Mouse (Mus musculus) forebrain, embryonic 14.5 days (tissue): Measurements from ENCODE around the gene Tmem170b. TPM values are rescaled to one million over a fixed set of nuclear protein-coding genes. Genes with fewer than 3 reads are reported as not detected.
"Not testable (repeated sequence)": the region's sequence is repeated elsewhere in the genome, so short reads cannot be mapped to it uniquely, and the experiment has no call there.

Source experiments
- ATAC-seq: fragments of 200-750 bp; cut with Nextera tagmentation; 2 replicates; pipeline ENCODE4 v1.8.0; 2017; ENCODE audit warnings: mild to moderate bottlenecking, moderate library complexity
- DNase-seq: peaks from one replicate; pipeline ENCODE4 v3.0.0-alpha.2; 2015; ENCODE audit warnings: low spot score
- H3K27ac ChIP-seq: fragments of 300-500 bp; sonication (generic); 2 replicates; pipeline ENCODE4 v1.5.1; 2014; ENCODE audit warnings: low read depth, mild to moderate bottlenecking, control low read depth, low read length, moderate library complexity
- H3K27me3 ChIP-seq: fragments of 300-500 bp; sonication (generic); replicated peaks from 2 replicates; pipeline ENCODE4 v1.6.1; 2014; ENCODE audit warnings: low read length, control low read depth, mixed read lengths; ENCODE audit not compliant: control insufficient read depth, insufficient read depth
- H3K36me3 ChIP-seq: fragments of 300-500 bp; sonication (generic); 2 replicates; pipeline ENCODE4 v1.6.1; 2014; ENCODE audit warnings: low read length, control low read depth; ENCODE audit not compliant: control insufficient read depth, insufficient read depth
- H3K4me1 ChIP-seq: fragments of 300-500 bp; sonication (generic); 2 replicates; pipeline ENCODE4 v1.6.1; 2014; ENCODE audit warnings: antibody characterized with exemption, low read length, control low read depth; ENCODE audit not compliant: control insufficient read depth, insufficient read depth
- H3K4me2 ChIP-seq: fragments of 300-500 bp; sonication (generic); 2 replicates; pipeline ENCODE4 v1.6.1; 2014; ENCODE audit warnings: mild to moderate bottlenecking, control low read depth, low read length
- H3K4me3 ChIP-seq: fragments of 300-500 bp; sonication (generic); 2 replicates; pipeline ENCODE4 v1.5.1; 2014; ENCODE audit warnings: low read depth, low read length, control low read depth
- H3K9ac ChIP-seq: fragments of 300-500 bp; sonication (generic); 2 replicates; pipeline ENCODE4 v1.6.1; 2014; ENCODE audit warnings: mild to moderate bottlenecking, low read length, control low read depth, moderate library complexity
- H3K9me3 ChIP-seq: fragments of 300-500 bp; sonication (generic); replicated peaks from 2 replicates; pipeline ENCODE4 v1.6.1; 2016; ENCODE audit warnings: low read length, control low read depth, mixed read lengths; ENCODE audit not compliant: control insufficient read depth
- WGBS: fragments of 180-500 bp; shearing (Covaris S2); extraction: QIAGEN DNeasy Blood & Tissue Kit; methylation state at CpG from one replicate; pipeline ENCODE4 v1.1.7; 2014; 5-methylcytosine and 5-hydroxymethylcytosine counted together
- polyA plus RNA-seq: library from polyadenylated mRNA; unstranded; fragments of >200 nt; fragmentation: Nextera tagmentation; extraction: Ambion mirVana; gene quantifications from 2 replicates; pipeline ENCODE4 v1.2.1, GENCODE M21; 2014

Tmem170b gene
- polyA plus RNA-seq, 1 experiment from 2014 or later = 32.5 TPM

DNA sequence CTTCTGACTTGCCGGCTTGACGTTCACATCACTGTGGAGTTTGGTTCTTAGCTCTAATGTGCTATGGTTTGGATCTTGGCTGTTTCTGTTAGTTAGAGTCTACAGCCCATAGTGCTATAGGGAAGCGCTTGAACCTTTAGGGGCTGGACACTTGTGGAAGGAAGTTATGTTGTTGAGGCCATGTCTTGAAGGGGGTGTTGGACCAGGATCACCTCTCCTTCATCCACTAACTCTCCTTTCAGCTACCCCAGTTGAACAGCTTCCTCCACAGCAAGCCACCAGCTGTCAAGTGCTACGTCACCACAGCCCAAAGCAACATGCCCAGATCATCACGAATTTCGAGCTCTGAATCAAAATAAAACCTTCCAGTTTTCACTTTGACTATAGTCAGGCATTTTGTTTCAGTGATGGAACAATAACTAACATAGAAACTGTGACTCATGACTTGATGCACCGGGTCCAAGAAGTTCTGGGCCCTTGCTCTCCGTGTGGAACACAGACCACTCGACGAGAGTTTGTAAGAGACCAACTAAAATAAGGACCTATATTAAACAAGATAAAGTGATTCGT is 65.5 kb downstream of the Tmem170b start:
- no peaks in the 10 kb centered on the region for H3K9me3 ChIP-seq
- no peak overlapping the region for H3K27ac ChIP-seq
- H3K27me3 ChIP-seq = no peaks in the 10 kb centered on the region
- DNase-seq (no peak), ATAC-seq (no peak)
- H3K36me3 ChIP-seq = no peaks in the 10 kb centered on the region
- no peaks in the 10 kb centered on the region for H3K4me1 ChIP-seq
- H3K9ac ChIP-seq = no peak overlapping the region
- H3K4me3 ChIP-seq = no peak overlapping the region
- no peak overlapping the region for H3K4me2 ChIP-seq
- 93% methylated on average over 11 of the region's 11 CpGs for WGBS

- WGBS = 78% methylated on average over 4 of the region's 5 CpGs
- not testable (repeated sequence) for DNase-seq
Observed at GRCm38 (mm10) chr13:41672904-41673303, 67.2 kb downstream of the Tmem170b start.

GRCm38 (mm10) chr13:41673541-41673940 is 67.8 kb downstream of the Tmem170b start:
- H3K27ac ChIP-seq = no peak overlapping the region
- no peaks in the 10 kb centered on the region for H3K4me1 ChIP-seq
- no peaks in the 10 kb centered on the region for H3K9me3 ChIP-seq
- 92% methylated on average over 4 of the region's 4 CpGs for WGBS
- H3K36me3 ChIP-seq = no peaks in the 10 kb centered on the region
- ATAC-seq (no peak), DNase-seq (no peak)
- no peak overlapping the region for H3K4me3 ChIP-seq
- H3K27me3 ChIP-seq = no peaks in the 10 kb centered on the region
- no peak overlapping the region for H3K4me2 ChIP-seq
- no peak overlapping the region for H3K9ac ChIP-seq

More at GRCm38 (mm10) chr13:41672904-41673303, 67.2 kb downstream of the Tmem170b start:
- H3K27me3 ChIP-seq, H3K27ac ChIP-seq, ATAC-seq, H3K9ac ChIP-seq, H3K4me3 ChIP-seq, H3K4me1 ChIP-seq, H3K4me2 ChIP-seq, H3K36me3 ChIP-seq, H3K9me3 ChIP-seq: not testable (repeated sequence)

DNA sequence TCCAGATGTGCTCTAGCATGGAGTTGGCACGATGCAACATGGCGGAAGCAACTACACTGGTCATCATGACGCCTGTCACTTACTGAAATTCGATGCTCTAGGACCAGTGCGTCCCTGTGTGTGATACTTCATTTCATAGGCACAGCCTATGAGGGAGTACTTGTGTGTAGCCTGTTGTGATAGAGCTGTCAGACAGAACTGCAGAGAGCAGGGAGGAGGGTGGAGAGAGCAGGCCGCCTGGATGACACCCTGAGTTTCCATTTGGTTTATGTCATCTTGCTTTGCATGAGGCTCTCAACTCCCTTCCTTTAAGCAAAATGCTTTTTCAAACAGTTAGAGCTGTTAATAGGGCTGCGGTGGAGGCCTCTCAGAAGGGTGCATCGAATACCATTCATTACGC is 68.9 kb downstream of the Tmem170b start:
- H3K27me3 ChIP-seq, H3K27ac ChIP-seq, ATAC-seq, H3K36me3 ChIP-seq, H3K4me3 ChIP-seq, DNase-seq, H3K9ac ChIP-seq, H3K4me1 ChIP-seq, H3K9me3 ChIP-seq, H3K4me2 ChIP-seq: not testable (repeated sequence)
- 95% methylated on average over 9 of the region's 9 CpGs for WGBS

DNA sequence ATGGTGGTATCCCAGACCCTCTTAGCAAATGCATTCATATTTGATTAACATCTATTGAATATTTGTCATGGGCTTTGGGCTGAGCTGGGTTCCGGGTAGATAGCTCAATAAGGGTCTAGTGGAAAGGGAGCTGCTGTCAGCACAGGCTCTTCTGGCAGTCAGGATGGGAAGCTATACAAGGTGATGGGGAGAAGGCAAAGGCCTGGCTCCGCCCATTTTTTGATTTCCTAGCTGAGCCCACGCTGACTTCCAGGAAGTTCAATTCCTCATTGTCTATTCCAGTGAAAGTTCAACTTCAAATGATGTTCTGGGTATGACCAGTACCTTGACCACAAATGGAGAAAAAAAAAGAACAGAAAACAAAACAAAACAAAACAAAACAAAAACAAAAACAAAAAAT is 69.8 kb downstream of the Tmem170b start:
- no peak overlapping the region for H3K9ac ChIP-seq
- DNase-seq = no peak
- no peaks in the 10 kb centered on the region for H3K9me3 ChIP-seq
- no peaks in the 10 kb centered on the region for H3K36me3 ChIP-seq
- H3K4me2 ChIP-seq = no peak overlapping the region
- H3K4me1 ChIP-seq = no peaks in the 10 kb centered on the region
- no peak for ATAC-seq
- WGBS = 93% methylated on average over 3 of the region's 3 CpGs
- no peak overlapping the region for H3K27ac ChIP-seq
- H3K4me3 ChIP-seq = no peak overlapping the region
- H3K27me3 ChIP-seq = no peaks in the 10 kb centered on the region

- DNase-seq = no peak
- WGBS = 88% methylated on average over 9 of the region's 9 CpGs
Observed at GRCm38 (mm10) chr13:41675966-41676835, 70.5 kb downstream of the Tmem170b start.

GRCm38 (mm10) chr13:41676836-41677186 is 71.1 kb downstream of the Tmem170b start:
- ATAC-seq (no peak), DNase-seq (no peak)
- Histone ChIP-seq H3K4me3 (no peak overlapping the region), H3K9ac (no peak overlapping the region), H3K27me3 (no peaks in the 10 kb centered on the region), H3K4me2 (no peak overlapping the region), H3K4me1 (no peaks in the 10 kb centered on the region), H3K9me3 (no peaks in the 10 kb centered on the region), H3K36me3 (no peaks in the 10 kb centered on the region), H3K27ac (no peak overlapping the region)
- WGBS = 71% methylated on average over 7 of the region's 7 CpGs

More at GRCm38 (mm10) chr13:41675966-41676835, 70.5 kb downstream of the Tmem170b start:
- ATAC-seq = no peak
- Histone ChIP-seq H3K36me3 (no peaks in the 10 kb centered on the region), H3K9ac (no peak overlapping the region), H3K27me3 (no peaks in the 10 kb centered on the region), H3K27ac (no peak overlapping the region), H3K4me3 (no peak overlapping the region), H3K4me1 (no peaks in the 10 kb centered on the region), H3K9me3 (no peaks in the 10 kb centered on the region), H3K4me2 (no peak overlapping the region)

DNA sequence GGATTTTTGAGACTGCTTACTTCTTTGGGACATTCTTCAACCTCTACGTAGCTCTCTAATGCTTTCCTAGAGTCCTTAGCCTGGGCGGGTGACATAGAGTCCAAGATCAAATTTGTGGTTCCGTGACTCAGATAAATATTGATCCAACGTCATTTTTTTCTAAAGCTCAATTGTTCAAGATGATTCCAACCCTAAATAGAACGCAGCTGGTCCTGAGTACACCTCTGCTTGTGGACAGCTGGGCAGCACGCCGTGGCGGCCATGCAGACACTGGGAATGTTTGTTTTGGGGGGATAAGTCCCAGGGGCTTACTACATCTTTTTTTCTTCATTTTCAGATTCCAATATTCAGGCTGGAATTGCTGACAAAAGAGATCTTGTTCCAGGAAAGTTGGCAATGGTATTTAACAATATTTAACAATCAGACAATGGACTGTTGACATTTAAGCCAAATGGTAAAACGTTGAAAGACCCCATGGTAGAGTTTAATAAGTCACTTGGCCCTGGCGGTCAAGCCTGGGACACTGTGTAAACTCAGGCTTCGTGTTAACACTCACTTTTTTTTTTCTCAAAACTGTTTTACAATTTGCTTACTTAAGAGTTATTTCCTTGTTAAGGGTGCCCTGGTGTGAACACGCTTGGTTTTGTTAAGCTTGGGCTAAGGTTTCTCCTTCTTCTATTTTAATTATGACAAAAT is 75.3 kb downstream of the Tmem170b start:
- ATAC-seq (no peak), DNase-seq (no peak)
- no peaks in the 10 kb centered on the region for H3K9me3 ChIP-seq
- no peak overlapping the region for H3K4me2 ChIP-seq
- no peak overlapping the region for H3K4me3 ChIP-seq
- no peak overlapping the region for H3K27ac ChIP-seq
- H3K4me1 ChIP-seq = no peaks in the 10 kb centered on the region
- no peak overlapping the region for H3K9ac ChIP-seq
- H3K36me3 ChIP-seq = no peaks in the 10 kb centered on the region
- WGBS = 86% methylated on average over 12 of the region's 12 CpGs
- H3K27me3 ChIP-seq = no peaks in the 10 kb centered on the region
